ENCODE assay signal across 10 mouse cellular contexts in the genomic region with DNA sequence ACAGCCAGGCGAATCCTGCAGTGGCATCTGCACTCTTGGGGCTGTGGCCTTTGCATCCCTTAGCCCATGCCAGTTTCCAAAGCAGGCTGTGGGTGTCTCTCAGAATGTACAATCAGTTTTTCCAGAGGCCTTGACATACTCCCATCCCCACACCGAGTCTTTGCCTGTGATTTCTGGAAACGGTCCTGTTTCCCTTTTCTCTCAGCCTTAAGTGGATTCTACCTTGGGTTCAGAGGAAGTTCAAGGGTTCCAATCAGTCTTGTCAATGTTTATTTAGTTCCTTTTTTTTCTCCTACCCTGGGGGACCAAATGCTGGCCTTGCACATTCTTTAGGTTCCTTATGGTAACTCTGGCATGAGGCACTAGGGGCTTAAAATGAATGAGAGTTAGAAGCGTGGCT. TPM values are rescaled to one million over a fixed set of nuclear protein-coding genes. Genes with fewer than 3 reads are reported as not detected.
DNase-seq lines count a peak whose midpoint lies in the region; ATAC-seq lines count a peak whose summit lies in the region.
"Had no signal": no experiment of that assay in that cellular context is flagged by ENCODE, and none has a peak within 500 bp of the region (broad histone marks: within the 10 kb centered on the region; RNA-seq: fewer than 3 reads in every experiment).

No protein-coding gene starts in this region.

- no peak for DNase-seq in heart, postnatal 14 days
- peak; percentile 29 for DNase-seq in lung, postnatal 25 days (ENCODE audit: low spot score)
- DNase-seq in lung, adult 18-20 months = no peak
- peak; percentile 27 for DNase-seq in embryo, embryonic 9.5 days (ENCODE audit: extremely low spot score)
- DNase-seq in mesoderm, embryonic 11.5 days (ENCODE audit: low read depth, low spot score) = peak; percentile 69
- DNase-seq in urinary bladder, postnatal 36 days (ENCODE audit: low spot score in 2 of 2) = no peak

- no peaks in the 10 kb centered on the region for H3K27me3 ChIP-seq in heart, embryonic 13.5 days (replicated peaks)

- H3K27ac ChIP-seq in heart, embryonic 13.5 days (replicated peaks) = peak overlapping the region; percentile 45
- H3K27ac ChIP-seq: hindbrain, postnatal 0 days had no signal

- no peak overlapping the region for H3K9ac ChIP-seq in heart, embryonic 13.5 days

- 34% methylated on average over 4 of the region's 4 CpGs for WGBS in heart, embryonic 13.5 days

- H3K4me1 ChIP-seq in heart, embryonic 13.5 days = peaks cover 47% of the 10 kb centered on the region

- no peak overlapping the region for H3K4me2 ChIP-seq in heart, embryonic 13.5 days

- intact Hi-C loops in heart, postnatal 14 days (cut with DNase I) = no loop called here

- H3K36me3 ChIP-seq in heart, embryonic 13.5 days = no peaks in the 10 kb centered on the region

- H3K9me3 ChIP-seq in heart, embryonic 13.5 days = no peaks in the 10 kb centered on the region

- H3K4me3 ChIP-seq in heart, embryonic 13.5 days = no peak overlapping the region

- ATAC-seq in heart, embryonic 13.5 days (ENCODE audit: extremely low read depth, insufficient number of reproducible peaks, low FRiP score, low TSS enrichment) = no peak
- ATAC-seq in frontal cortex, adult (ENCODE audit: low TSS enrichment) = no peak
- ATAC-seq: forebrain, embryonic 14.5 days; hindbrain, postnatal 0 days had no signal

RNA-seq across cellular contexts. Expression of a gene that starts 16.0 kb away (rescaled TPM):
- polyA plus RNA-seq in heart, embryonic 13.5 days (2015; fragmentation: Nextera tagmentation; extraction: Ambion mirVana) = 28.2 and 29.2 TPM in 2 replicates
- total RNA-seq in heart, postnatal 14 days (2021) = 100 to 1,000 TPM; 114 to 124 TPM

RNA-seq across cellular contexts. Expression of a gene that starts 36.7 kb away (rescaled TPM):
- 4.7 and 5.2 TPM in 2 replicates for polyA plus RNA-seq in heart, embryonic 13.5 days (2015; fragmentation: Nextera tagmentation; extraction: Ambion mirVana)
- 1 to 10 TPM; 8.1 to 8.4 TPM for total RNA-seq in heart, postnatal 14 days (2021)

Comparison
In these comparisons a context has a peak if more than half of its experiments do, and no peak if none do; other contexts are left out.
1. DNase-seq: peak in lung, postnatal 25 days (single experiment), embryo, embryonic 9.5 days (single experiment) and mesoderm, embryonic 11.5 days (single experiment); none in heart, postnatal 14 days (0 of 2), lung, adult 18-20 months (0 of 2) and urinary bladder, postnatal 36 days (0 of 2).